Mouse (Mus musculus): ENCODE results near the gene Clec16a.

The Clec16a gene

DNA sequence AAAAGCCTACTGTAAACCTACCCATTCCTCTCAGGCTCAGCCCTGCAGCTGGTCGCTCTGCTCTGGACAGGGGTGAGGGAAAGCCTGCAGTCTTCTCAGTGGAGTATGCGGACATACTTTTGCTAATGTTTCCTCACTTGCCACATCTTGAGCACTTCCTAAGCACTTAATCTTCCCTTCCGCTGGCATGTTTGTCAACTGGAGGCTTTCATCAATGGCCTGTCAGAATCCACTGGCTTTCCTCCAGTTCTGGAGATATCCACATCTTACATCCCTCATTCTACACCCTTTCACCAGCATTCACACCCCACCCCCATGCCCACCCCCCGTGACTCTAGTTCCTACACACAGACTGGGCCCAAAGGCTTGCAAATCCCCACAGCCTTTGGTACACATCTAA is 182.5 kb downstream of the Clec16a start:
- no peak for DNase-seq

- DNase-seq: no peak
Measured at GRCm38 (mm10) chr16:10728886-10729285, 183.7 kb downstream of the Clec16a start.

DNA sequence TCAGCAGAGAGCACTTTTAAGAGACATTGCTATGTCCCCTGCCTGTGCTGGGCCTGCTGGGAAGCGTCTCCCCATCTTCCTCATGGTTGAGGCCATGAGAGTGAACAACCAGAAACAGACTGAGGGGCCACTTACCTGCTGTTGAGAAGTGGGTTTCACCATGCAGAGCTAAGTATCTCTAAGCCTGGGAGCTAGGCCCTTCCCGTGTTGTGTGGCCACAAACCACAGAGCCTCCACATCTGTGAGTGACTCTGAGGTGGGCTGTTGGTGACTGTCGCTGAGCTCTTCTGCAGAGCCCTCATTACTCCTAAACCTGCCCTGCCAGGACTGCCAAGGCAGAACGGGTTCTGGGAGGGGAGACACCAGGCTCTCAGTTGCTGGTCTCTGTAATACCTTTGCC is 185.8 kb downstream of the Clec16a start:
- DNase-seq: no peak

DNA sequence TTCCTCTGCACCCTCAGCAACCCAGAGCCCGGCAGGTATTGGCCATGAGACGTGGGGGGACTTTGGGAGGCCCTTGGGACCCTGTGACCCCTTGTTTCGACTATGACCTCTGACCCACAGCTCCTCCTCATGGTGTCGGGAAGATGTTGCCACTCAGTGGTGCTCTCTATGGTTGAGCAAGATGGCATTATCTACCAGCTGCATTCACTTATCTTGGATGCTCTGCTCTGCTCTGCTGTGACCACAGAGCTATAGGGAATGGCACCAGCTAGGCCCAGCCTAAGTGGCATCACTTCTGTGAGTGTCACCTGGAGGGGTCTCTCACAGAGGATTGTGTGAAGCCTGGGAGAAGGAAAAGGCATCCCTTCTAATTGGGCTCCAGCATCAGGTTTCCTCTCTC is 186.6 kb downstream of the Clec16a start:
- no peak for DNase-seq

- no peak for DNase-seq
Measured at GRCm38 (mm10) chr16:10732421-10732820, 187.3 kb downstream of the Clec16a start.

- no peak for DNase-seq
Measured at GRCm38 (mm10) chr16:10735781-10736180, 190.6 kb downstream of the Clec16a start.

GRCm38 (mm10) chr16:10736364-10736763 is 191.2 kb downstream of the Clec16a start:
- no peak for DNase-seq

DNA sequence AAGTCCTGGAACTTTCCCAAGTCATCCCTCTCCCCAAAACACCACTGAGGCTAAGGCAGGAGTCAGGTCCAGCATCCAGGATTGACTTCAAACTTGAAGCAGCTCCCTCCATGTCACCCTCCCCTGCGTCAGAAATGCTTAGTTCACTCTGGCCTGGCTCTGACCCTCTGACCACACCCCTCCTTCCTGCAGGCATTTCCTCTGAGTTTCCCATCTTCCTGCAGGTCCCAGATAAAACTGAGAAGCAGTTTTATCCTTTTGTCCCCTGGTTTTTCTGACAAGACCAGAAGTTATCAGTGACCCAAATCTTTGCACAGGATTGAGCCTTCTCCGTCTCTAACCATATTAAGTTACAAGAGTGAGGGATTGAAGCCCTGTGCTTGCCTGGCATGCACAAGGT is 192.4 kb downstream of the Clec16a start:
- no peak for DNase-seq

DNA sequence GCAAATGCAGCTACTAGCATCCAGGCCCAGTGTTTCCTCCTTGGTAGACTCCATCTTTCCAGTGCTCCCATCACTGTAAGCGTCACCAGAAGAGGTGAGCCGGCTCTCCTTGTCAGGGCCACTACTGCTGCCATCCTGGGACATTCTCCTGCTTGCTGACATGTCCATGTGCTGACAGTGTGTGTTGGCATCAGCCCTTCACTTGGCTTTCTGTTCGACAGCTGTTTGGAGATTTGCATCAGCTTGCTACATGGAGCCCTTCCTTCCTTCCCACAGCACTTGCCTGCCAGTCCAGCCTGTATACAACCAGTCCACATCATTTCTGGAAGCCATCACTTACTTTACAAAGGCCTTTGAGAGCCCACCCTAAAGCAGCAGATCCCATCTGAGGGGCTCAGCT is 193.7 kb downstream of the Clec16a start:
- no peak for DNase-seq

DNA sequence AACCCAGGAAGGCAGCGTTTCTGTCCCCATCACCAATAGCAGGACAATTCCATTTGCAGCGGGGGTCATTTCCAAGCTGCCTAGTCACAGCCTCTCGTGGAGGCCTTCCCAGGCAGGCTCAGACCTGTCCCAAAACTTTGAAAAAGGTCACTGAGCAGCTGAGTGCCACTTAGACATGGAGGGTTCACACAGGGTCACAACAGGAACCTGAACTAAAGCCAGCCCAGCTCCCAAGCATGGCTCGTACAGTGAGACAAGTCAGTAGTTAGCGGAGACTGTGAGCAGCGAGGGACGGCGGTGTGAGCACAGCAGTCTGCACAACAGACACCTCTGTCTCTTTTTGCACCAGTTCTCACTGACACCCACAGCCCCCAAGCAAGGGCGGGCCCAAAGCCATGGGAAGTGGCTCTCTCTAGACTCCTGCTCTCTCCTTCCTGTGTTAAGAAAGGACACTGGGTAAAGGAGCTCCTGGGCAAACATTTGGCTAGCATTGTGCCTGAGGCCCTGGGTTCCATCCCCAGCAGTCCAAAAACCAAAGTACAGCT is 194.8 kb downstream of the Clec16a start:
- no peak for DNase-seq

DNA sequence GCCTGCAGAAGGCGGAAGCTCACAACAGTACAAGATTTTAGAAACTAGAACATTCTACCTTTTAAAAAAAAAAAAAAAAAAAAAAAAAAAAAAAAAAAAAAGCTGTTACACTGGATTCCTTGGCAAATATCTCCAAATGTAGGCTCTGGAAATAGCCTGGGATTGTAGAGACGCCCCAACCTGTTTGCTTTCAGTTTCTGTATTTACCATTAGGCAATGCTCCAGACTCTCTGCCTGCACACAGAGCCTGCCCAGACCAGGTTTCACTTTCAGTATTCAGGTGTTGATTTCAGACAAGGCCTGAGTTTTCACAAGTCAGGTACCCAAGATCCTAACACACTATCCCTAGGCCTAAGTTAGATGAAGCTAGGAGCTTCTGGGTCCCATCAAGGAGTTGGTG is 195.9 kb downstream of the Clec16a start:
- no peak for DNase-seq

- DNase-seq: no peak
Measured at GRCm38 (mm10) chr16:10749226-10749625, 204.1 kb downstream of the Clec16a start.

- DNase-seq: peak; percentile 72
Measured at GRCm38 (mm10) chr16:10749824-10750223, 204.7 kb downstream of the Clec16a start.

DNA sequence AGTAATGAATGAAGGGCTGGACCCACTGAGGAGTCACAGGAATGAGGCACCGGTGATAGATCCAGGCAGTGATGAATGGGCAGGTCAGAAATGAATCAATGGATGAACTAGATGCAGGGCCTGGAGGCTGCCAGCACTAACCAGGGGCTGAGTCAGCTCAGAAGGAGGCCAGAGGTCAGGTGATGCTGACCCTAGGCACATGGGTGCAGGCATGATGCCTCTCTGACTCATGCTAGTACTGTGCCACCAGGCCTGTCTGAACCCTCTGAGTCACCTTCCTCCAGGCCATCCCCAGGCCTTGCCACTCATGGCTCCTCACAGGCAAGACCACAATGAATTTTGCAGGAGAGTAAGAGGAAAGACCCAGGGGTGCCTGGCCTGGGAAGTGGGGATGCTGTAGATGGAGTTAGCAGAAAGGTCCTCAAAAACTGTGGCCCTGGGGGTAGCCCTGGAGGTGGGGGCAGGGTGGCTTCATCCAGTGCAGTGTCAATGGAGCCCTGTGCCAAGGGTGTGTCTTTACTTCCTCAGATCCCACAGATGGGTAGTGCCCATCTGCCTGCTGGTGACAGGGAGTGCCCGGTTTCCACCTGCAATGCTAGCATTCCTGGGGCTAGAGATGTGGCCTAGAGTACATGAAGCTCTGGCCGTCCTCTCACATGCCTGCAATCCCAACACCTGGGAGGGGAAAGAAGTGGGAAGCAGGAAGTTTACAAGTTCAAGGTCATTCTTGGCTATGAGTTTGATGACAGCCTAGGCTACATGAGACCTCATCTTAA is 209.6 kb downstream of the Clec16a start:
- no peak for DNase-seq

DNA sequence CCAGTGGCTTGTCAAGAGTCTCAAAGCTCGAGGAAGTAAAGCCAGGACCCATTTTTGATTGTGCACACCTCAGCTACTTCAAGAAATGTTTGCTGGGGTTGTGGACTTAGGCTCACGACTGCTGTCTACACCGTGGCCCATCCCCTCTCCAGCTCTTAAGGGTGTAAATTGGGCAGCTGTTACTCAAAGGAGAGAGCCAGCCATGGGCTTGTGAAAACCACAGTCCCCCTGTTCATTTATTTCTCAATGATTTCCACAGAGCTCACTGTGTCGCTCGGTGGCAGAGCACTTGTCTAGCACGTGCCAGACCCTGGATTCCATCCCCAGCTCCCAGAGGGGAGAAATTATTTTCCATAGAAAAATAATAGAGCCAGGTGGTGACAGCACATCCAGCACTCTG is 211.0 kb downstream of the Clec16a start:
- no peak for DNase-seq

- no peak for DNase-seq
Measured at GRCm38 (mm10) chr16:10761182-10761581, 216.0 kb downstream of the Clec16a start.

DNA sequence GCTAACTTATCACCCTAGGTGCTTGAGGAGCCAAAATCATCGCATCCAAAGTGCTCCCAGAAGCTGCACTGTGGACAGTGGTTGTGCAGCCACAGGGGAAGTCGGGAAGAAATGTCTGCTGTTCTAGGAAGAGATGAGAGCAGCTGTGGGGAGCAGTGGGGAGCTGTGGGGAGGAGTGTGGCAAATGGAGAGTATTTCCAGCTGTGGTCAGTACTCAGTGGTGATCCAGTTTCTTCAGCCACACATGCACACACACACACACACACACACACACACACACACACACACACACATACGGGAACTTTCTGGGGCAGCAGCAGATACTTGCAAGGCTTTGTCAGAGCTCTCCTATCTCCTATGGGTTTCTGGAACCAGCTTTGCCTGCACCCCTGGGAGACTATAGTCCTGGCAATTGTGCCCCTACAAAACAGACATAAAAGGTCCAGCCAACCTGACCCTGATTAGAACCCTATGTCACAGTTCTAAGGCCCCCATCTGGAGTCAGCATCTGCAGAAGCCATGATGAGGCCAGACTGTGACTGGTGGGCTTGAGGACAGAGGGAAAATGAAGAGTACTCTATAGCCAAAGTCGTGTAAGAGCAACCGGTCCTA is 217.5 kb downstream of the Clec16a start:
- DNase-seq: no peak

GRCm38 (mm10) chr16:10763540-10764264 is 218.6 kb downstream of the Clec16a start:
- no peak for DNase-seq

- no peak for DNase-seq
Measured at GRCm38 (mm10) chr16:10764323-10764722, 219.2 kb downstream of the Clec16a start.

DNA sequence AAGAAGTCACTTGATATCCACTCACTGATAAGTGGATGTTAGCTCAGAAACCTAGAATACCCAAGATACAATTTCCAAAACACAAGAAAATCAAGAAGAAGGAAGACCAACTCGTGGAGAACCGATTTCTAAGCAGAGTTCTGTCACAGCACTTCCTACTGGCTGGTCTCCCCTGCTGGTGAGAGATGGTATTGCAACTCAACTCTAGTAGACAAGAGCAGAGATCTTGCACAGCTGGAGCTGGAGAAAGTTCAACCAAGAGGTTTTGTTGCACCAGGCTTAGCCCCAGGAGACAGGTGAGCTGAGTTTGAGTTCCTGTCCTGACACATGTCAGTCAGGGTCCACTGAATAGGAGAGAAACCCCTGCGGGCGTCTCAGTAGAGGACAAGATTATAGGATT is 222.0 kb downstream of the Clec16a start:
- DNase-seq: peak; percentile 69

GRCm38 (mm10) chr16:10768821-10769220 is 223.7 kb downstream of the Clec16a start:
- no peak for DNase-seq

DNA sequence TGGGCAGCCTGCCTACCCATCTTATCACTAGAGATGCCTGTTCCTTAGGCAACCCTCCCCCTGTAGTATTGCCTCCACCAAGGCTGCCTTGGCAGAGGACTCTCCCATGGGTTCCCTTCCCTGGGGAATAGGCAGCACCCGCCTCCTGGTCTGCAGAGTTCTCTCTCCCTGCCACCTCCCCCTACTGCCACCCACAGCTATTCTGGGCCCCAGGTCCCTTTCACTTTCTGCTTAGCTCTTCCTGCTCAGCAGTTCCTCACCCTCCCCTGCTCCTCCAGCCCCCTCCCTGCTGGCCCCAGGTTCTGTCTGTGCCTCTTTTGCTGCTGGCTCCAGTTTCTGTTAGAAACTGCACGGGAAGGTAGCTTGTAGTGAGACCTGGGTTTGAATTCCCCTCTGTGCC is 224.5 kb downstream of the Clec16a start:
- no peak for DNase-seq

- DNase-seq: no peak
Measured at GRCm38 (mm10) chr16:10770531-10771325, 225.6 kb downstream of the Clec16a start.

Data from cerebellum, adult 8-10 months (tissue).